In genomic region chr6:57822648-57823410, GRCm38 (mm10) we compare ENCODE assay signal across 10 mouse cellular contexts. TPM values are rescaled to one million over a fixed set of nuclear protein-coding genes. Genes with fewer than 3 reads are reported as not detected.
A peak's percentile ranks its signal among the peaks of the same experiment; 100 is the strongest.
DNase-seq lines count a peak whose midpoint lies in the region; ATAC-seq and TF ChIP-seq lines count a peak whose summit lies in the region.
"Had no signal": no experiment of that assay in that cellular context is flagged by ENCODE, and none has a peak within 500 bp of the region (broad histone marks: within the 10 kb centered on the region; RNA-seq: fewer than 3 reads in every experiment).

No protein-coding gene starts in this region.

- no peak for TF ChIP-seq CTCF in MEL (IDR thresholded peaks at IDR 0.05 in 2 of 3, conservative IDR thresholded peaks at IDR 0.05 in 1 of 3; ENCODE audit: control insufficient read depth in 1 of 3, insufficient read depth in 1 of 3, low read depth in 2 of 3, low read length in 3 of 3, poor library complexity in 1 of 3, severe bottlenecking in 1 of 3)
- no peak for TF ChIP-seq CTCF in liver, postnatal 0 days (IDR thresholded peaks at IDR 0.05; ENCODE audit: low read depth)

- no peaks in the 10 kb centered on the region for H3K27me3 ChIP-seq in MEL (ENCODE audit: control insufficient read depth in 1 of 2, insufficient read depth in 2 of 2, low read length in 2 of 2)
- H3K27me3 ChIP-seq in forebrain, embryonic 15.5 days, result no peaks in the 10 kb centered on the region
- no peaks in the 10 kb centered on the region for H3K27me3 ChIP-seq in liver, postnatal 0 days (ENCODE audit: insufficient read depth, low read length)

- H3K9me3 ChIP-seq in MEL (replicated peaks; ENCODE audit: insufficient read depth, low read length), result no peaks in the 10 kb centered on the region
- H3K9me3 ChIP-seq in forebrain, embryonic 15.5 days, result no peaks in the 10 kb centered on the region
- H3K9me3 ChIP-seq in liver, postnatal 0 days (ENCODE audit: low read length), result no peaks in the 10 kb centered on the region

- no peak for TF ChIP-seq POLR2A in MEL (IDR thresholded peaks at IDR 0.05; ENCODE audit: control insufficient read depth in 1 of 2, insufficient read depth in 1 of 2, low read depth in 1 of 2, low read length in 2 of 2, poor library complexity in 1 of 2)

- no peak for TF ChIP-seq EP300 in MEL (IDR thresholded peaks at IDR 0.05; ENCODE audit: low read depth in 1 of 2, low read length in 2 of 2)
- no peak for TF ChIP-seq EP300 in liver, postnatal 0 days (IDR thresholded peaks at IDR 0.05; ENCODE audit: low read depth)

- DNase-seq in 416B (ENCODE audit: low read depth), result peak; percentile 76
- peak; percentile 24 for DNase-seq in MEL (ENCODE audit: low read depth, low spot score)
- DNase-seq in liver, postnatal 0 days, result no peak
- no peak for DNase-seq in yolk sac, embryonic 10.5 days (ENCODE audit: low spot score)
- DNase-seq in kidney, postnatal 10 days, result no peak
- no peak for DNase-seq in cerebellum, adult 8-10 months
- DNase-seq in left cerebral cortex, adult 11 months (ENCODE audit: low spot score), result no peak
- DNase-seq: adrenal gland, adult 8-10 months; kidney, adult 8-10 months had no signal

- WGBS in forebrain, embryonic 15.5 days, result 54% methylated on average over 5 of the region's 5 CpGs
- 73% methylated on average over 5 of the region's 5 CpGs for WGBS in liver, postnatal 0 days (ENCODE audit: insufficient replicate concordance)

- H3K4me1 ChIP-seq in MEL (ENCODE audit: control insufficient read depth in 1 of 2, insufficient read depth in 2 of 2, low read length in 2 of 2), result peaks cover 7 to 10% of the 10 kb centered on the region in 2 experiments
- peaks cover 23% of the 10 kb centered on the region for H3K4me1 ChIP-seq in forebrain, embryonic 15.5 days
- H3K4me1 ChIP-seq in liver, postnatal 0 days (ENCODE audit: insufficient read depth), result 0 out of 2 replicates have a peak, but pooled peaks cover 6% of the 10 kb centered on the region

- peak overlapping the region in 1 of 2 experiments; percentile 36; a peak in 1 of 4 replicates for H3K4me3 ChIP-seq in MEL (ENCODE audit: control insufficient read depth in 1 of 2, insufficient read depth in 1 of 2, low read depth in 2 of 2, low read length in 2 of 2)
- 0 out of 2 replicates have a peak overlapping the region, but pooled peaks have one; percentile 16 for H3K4me3 ChIP-seq in forebrain, embryonic 15.5 days
- peak overlapping the region; percentile 82 for H3K4me3 ChIP-seq in liver, postnatal 0 days (ENCODE audit: low read depth, low read length)

- peak overlapping the region; percentile 33 for H3K4me2 ChIP-seq in forebrain, embryonic 15.5 days (replicated peaks)
- H3K4me2 ChIP-seq in liver, postnatal 0 days (ENCODE audit: low read depth, low read length), result peak overlapping the region; percentile 78

- H3K9ac ChIP-seq in MEL (ENCODE audit: control insufficient read depth, low read depth, low read length, poor library complexity, severe bottlenecking), result no peak overlapping the region
- no peak overlapping the region for H3K9ac ChIP-seq in forebrain, embryonic 15.5 days (replicated peaks)
- H3K9ac ChIP-seq in liver, postnatal 0 days (replicated peaks), result peak overlapping the region; percentile 23

- peaks cover 6% of the 10 kb centered on the region for H3K79me2 ChIP-seq in MEL (ENCODE audit: control insufficient read depth, insufficient read depth, low read length, poor library complexity)

- ATAC-seq in forebrain, embryonic 15.5 days (replicated peaks), result peak; percentile 81
- no peak for ATAC-seq in liver, postnatal 0 days

- H3K27ac ChIP-seq in MEL (ENCODE audit: control insufficient read depth, low read depth, low read length), result no peak overlapping the region
- no peak overlapping the region for H3K27ac ChIP-seq in forebrain, embryonic 15.5 days (replicated peaks)
- peak overlapping the region; percentile 17; the same call in 1 of the 2 replicates for H3K27ac ChIP-seq in liver, postnatal 0 days (ENCODE audit: low read depth)

- H3K36me3 ChIP-seq in MEL (ENCODE audit: control insufficient read depth in 1 of 2, insufficient read depth in 2 of 2, low read length in 2 of 2), result peaks cover 0 to 14% of the 10 kb centered on the region in 2 experiments; a peak in 2 of 4 replicates
- no peaks in the 10 kb centered on the region for H3K36me3 ChIP-seq in forebrain, embryonic 15.5 days
- H3K36me3 ChIP-seq in liver, postnatal 0 days (replicated peaks; ENCODE audit: insufficient read depth, low read length), result no peaks in the 10 kb centered on the region

- no peak for TF ChIP-seq RAD21 in MEL (IDR thresholded peaks at IDR 0.05; ENCODE audit: low read depth, low read length)

TF ChIP-seq in MEL, 35 proteins besides CTCF, POLR2A, EP300 and RAD21:
- TF ChIP-seq NRF1 (IDR thresholded peaks at IDR 0.05; ENCODE audit: insufficient read depth, low read depth, low read length, poor library complexity, severe bottlenecking) (no peak), E2F4 (IDR thresholded peaks at IDR 0.05; ENCODE audit: borderline replicate concordance, low read depth, low read length) (no peak), ZNF384 (IDR thresholded peaks at IDR 0.05; ENCODE audit: low read depth, low read length) (0 out of 2 replicates have a peak, but pooled peaks have one; percentile 33)

RNA-seq across cellular contexts. Expression of gene Vopp1, which starts 2.1 kb away (rescaled TPM):
- 12.1 and 17.0 TPM in 2 replicates for total RNA-seq in MEL (2012; rRNA removed)
- 10 to 100 TPM in 1 of 2 experiments, not detected in 1; 14.2 TPM for polyA plus RNA-seq in MEL (2012; ENCODE audit: insufficient read depth in 1 of 2, insufficient read length in 2 of 2, low read depth in 1 of 2, low replicate concordance in 2 of 2, missing spikeins in 1 of 2)
- 174 and 182 TPM in 2 replicates for polyA plus RNA-seq in forebrain, embryonic 15.5 days (2015; fragmentation: Nextera tagmentation; extraction: Ambion mirVana)
- polyA plus RNA-seq in liver, postnatal 0 days (2015; fragmentation: Nextera tagmentation; extraction: Ambion mirVana), result 21.1 and 22.1 TPM in 2 replicates

RNA-seq across cellular contexts. Expression of gene Vmn1r21, which starts 27.3 kb away (rescaled TPM):
- not detected in 2 replicates for total RNA-seq in MEL (2012; rRNA removed)
- polyA plus RNA-seq in MEL (2012; ENCODE audit: insufficient read depth in 1 of 2, insufficient read length in 2 of 2, low read depth in 1 of 2, low replicate concordance in 2 of 2, missing spikeins in 1 of 2), result not detected
- polyA plus RNA-seq in forebrain, embryonic 15.5 days (2015; fragmentation: Nextera tagmentation; extraction: Ambion mirVana), result not detected in 2 replicates
- not detected in 2 replicates for polyA plus RNA-seq in liver, postnatal 0 days (2015; fragmentation: Nextera tagmentation; extraction: Ambion mirVana)
- total RNA-seq: adrenal gland, adult 8-10 months had no signal

Comparison
In these comparisons a context has a peak if more than half of its experiments do, and no peak if none do; other contexts are left out.
1. DNase-seq: peak in 416B (single experiment) and MEL (single experiment); none in liver, postnatal 0 days (single experiment), yolk sac, embryonic 10.5 days (single experiment), kidney, postnatal 10 days (single experiment), cerebellum, adult 8-10 months (single experiment) and left cerebral cortex, adult 11 months (single experiment).